Mouse (Mus musculus): Measurements from ENCODE around the gene Ptpn22. TPM values are rescaled to one million over a fixed set of nuclear protein-coding genes. Genes with fewer than 3 reads are reported as not detected.

Gene Ptpn22
- polyA plus RNA-seq, 1 experiment = 6.3 TPM

DNA sequence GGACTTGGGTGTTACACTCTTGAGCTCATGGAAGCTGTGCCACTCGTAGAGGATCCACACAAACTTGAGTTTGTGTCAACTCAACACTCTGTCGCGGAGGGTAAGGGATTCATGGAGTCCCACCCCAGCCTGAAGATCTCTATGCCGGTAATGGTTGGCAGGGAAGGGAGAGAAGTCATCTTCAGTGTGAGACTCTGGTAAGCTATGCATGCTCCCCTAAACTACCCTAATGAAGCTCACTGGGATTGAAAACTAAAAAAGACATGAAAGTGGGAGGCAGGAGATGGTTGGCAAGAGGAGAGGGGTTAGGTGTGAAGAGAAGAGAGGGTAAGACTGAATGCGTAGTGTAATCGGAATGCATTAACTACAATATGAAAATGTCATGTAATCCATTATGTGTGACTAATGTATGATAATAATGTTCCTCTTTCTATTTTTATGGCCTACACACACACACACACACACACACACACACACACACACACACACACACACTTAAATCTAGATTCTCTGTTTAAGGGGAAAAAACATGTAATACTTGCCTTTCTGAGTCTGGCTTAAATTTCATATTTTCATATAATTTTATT, 1.5 kb upstream of the Ptpn22 start:
- peaks cover 2% of the 10 kb centered on the region; the same call in 1 of the 2 replicates for H3K4me1 ChIP-seq (ENCODE audit: control insufficient read depth, insufficient read depth, insufficient read length, low read length)
- peak overlapping the region; percentile 77 for H3K27ac ChIP-seq (ENCODE audit: insufficient read depth, low read depth, low read length)
- TF ChIP-seq POLR2A (IDR thresholded peaks at IDR 0.05; ENCODE audit: low read depth, low read length) = no peak
- TF ChIP-seq CTCF (IDR thresholded peaks at IDR 0.05; ENCODE audit: extremely low read depth, insufficient read length, insufficient replicate concordance, low read depth, low read length) = no peak
- 0 out of 2 replicates have a peak, but pooled peaks cover 2% of the 10 kb centered on the region for H3K36me3 ChIP-seq (ENCODE audit: control insufficient read depth, insufficient read depth, low read length)
- 87% methylated on average over 6 of the region's 6 CpGs for WGBS
- H3K4me3 ChIP-seq (ENCODE audit: low read depth, low read length) = peak overlapping the region; percentile 50
- H3K27me3 ChIP-seq (ENCODE audit: control insufficient read depth, insufficient read depth, low read length) = no peaks in the 10 kb centered on the region

DNA sequence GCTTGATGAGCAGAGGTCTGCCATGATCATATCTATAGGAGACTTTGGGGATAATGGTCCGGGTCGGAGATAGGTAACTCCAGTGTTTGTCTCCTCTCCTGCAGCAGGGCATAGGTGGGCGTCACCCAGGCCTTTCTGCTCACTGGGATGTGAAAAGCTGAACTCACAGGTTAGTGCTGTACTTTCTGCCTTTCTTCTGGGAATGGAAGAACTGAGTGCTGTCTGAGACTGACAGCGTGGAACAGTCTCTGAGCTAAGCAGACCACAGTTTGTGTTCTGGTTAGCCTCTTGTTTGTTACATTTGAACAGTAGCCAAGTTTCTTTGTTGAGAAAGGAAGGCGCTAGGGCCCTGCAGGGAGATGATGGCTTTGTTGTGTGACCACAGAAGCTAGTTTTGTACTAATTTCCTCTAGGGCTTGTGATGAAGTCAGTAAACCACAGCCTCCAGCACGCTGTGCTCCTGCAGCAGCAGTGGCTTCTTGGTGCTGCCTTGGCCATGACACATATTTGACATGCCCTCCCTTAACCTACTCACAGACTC, 326 bp downstream of the Ptpn22 start:
- WGBS = 62% methylated on average over 6 of the region's 6 CpGs
- H3K4me3 ChIP-seq (ENCODE audit: low read depth, low read length) = peak overlapping the region; percentile 28; the same call in 1 of the 2 replicates
- H3K27me3 ChIP-seq (ENCODE audit: control insufficient read depth, insufficient read depth, low read length) = no peaks in the 10 kb centered on the region
- peaks cover 2% of the 10 kb centered on the region; the same call in 1 of the 2 replicates for H3K4me1 ChIP-seq (ENCODE audit: control insufficient read depth, insufficient read depth, insufficient read length, low read length)
- peak overlapping the region; percentile 83 for H3K27ac ChIP-seq (ENCODE audit: insufficient read depth, low read depth, low read length)
- TF ChIP-seq POLR2A (IDR thresholded peaks at IDR 0.05; ENCODE audit: low read depth, low read length) (peak; percentile 31; the same call in 1 of the 2 replicates), CTCF (IDR thresholded peaks at IDR 0.05; ENCODE audit: extremely low read depth, insufficient read length, insufficient replicate concordance, low read depth, low read length) (no peak)
- 0 out of 2 replicates have a peak, but pooled peaks cover 1% of the 10 kb centered on the region for H3K36me3 ChIP-seq (ENCODE audit: control insufficient read depth, insufficient read depth, low read length)

GRCm38 (mm10) chr3:103862721-103863220, 3.2 kb downstream of the Ptpn22 start:
- Histone ChIP-seq H3K4me1 (ENCODE audit: control insufficient read depth, insufficient read depth, insufficient read length, low read length) (peaks cover 4% of the 10 kb centered on the region; the same call in 1 of the 2 replicates), H3K27ac (ENCODE audit: insufficient read depth, low read depth, low read length) (no peak overlapping the region), H3K27me3 (ENCODE audit: control insufficient read depth, insufficient read depth, low read length) (no peaks in the 10 kb centered on the region), H3K4me3 (ENCODE audit: low read depth, low read length) (no peak overlapping the region), H3K36me3 (ENCODE audit: control insufficient read depth, insufficient read depth, low read length) (0 out of 2 replicates have a peak, but pooled peaks cover 1% of the 10 kb centered on the region)
- TF ChIP-seq CTCF (IDR thresholded peaks at IDR 0.05; ENCODE audit: extremely low read depth, insufficient read length, insufficient replicate concordance, low read depth, low read length) = no peak
- TF ChIP-seq POLR2A (IDR thresholded peaks at IDR 0.05; ENCODE audit: low read depth, low read length) = no peak
- WGBS = 55% methylated on average over 4 of the region's 4 CpGs

DNA sequence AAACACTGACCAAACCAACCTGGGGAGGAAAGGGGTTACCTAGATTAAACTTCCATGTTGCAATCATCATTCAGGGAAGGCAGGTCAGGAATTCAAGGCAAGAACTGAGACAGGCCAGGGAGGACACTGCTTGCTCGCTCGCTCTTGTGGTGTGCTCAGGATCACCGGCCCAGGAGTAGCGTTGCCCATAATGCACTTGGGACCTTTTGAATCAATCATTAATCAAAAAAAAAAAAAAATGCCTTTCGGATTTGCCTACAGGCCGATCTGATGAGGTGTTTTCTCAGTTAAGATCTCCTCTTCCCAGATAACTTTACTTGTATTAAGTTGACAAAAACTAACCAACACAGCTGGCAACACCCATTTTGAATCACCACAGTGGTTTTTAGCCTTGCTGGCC, 4.6 kb downstream of the Ptpn22 start:
- Histone ChIP-seq H3K27me3 (ENCODE audit: control insufficient read depth, insufficient read depth, low read length) (no peaks in the 10 kb centered on the region), H3K4me3 (ENCODE audit: low read depth, low read length) (0 out of 2 replicates have a peak overlapping the region, but pooled peaks have one; percentile 14), H3K36me3 (ENCODE audit: control insufficient read depth, insufficient read depth, low read length) (0 out of 2 replicates have a peak, but pooled peaks cover 1% of the 10 kb centered on the region), H3K4me1 (ENCODE audit: control insufficient read depth, insufficient read depth, insufficient read length, low read length) (peaks cover 2% of the 10 kb centered on the region; the same call in 1 of the 2 replicates), H3K27ac (ENCODE audit: insufficient read depth, low read depth, low read length) (0 out of 2 replicates have a peak overlapping the region, but pooled peaks have one; percentile 22)
- no peak for TF ChIP-seq CTCF (IDR thresholded peaks at IDR 0.05; ENCODE audit: extremely low read depth, insufficient read length, insufficient replicate concordance, low read depth, low read length)
- TF ChIP-seq POLR2A (IDR thresholded peaks at IDR 0.05; ENCODE audit: low read depth, low read length) = no peak
- WGBS = 36% methylated on average over 6 of the region's 6 CpGs

DNA sequence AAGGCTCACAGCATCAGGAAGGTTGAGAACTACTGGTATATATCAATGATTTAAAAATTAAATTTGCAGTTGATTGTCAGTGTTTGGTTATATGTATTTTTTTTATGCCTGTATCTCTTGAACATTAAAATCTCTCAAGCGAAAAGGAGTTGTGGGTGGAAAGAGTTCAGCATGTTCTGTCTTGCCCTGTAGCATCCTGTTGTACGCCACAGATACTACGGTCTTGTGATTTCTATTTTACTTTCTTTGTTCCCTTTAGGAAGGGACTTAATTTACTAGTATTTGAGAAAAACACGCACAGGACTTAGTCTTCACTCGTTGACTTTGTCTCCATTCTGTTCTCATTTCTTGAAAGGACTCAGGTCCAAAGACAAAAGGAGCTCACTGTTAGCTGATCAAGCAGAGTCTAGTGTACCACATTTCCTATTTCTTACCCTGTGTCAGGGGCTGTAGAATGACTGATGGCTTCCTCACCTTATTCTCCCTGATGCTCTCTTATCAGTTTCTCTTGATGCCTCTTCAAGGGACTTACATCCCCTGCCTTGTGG, 7.9 kb downstream of the Ptpn22 start:
- peaks cover 2% of the 10 kb centered on the region; the same call in 1 of the 2 replicates for H3K4me1 ChIP-seq (ENCODE audit: control insufficient read depth, insufficient read depth, insufficient read length, low read length)
- H3K4me3 ChIP-seq (ENCODE audit: low read depth, low read length) = no peak overlapping the region
- H3K27ac ChIP-seq (ENCODE audit: insufficient read depth, low read depth, low read length) = peak overlapping the region; percentile 70
- H3K36me3 ChIP-seq (ENCODE audit: control insufficient read depth, insufficient read depth, low read length) = peaks cover 3% of the 10 kb centered on the region; the same call in 1 of the 2 replicates
- 85% methylated on average over 5 of the region's 5 CpGs for WGBS
- no peaks in the 10 kb centered on the region for H3K27me3 ChIP-seq (ENCODE audit: control insufficient read depth, insufficient read depth, low read length)
- TF ChIP-seq POLR2A (IDR thresholded peaks at IDR 0.05; ENCODE audit: low read depth, low read length) (no peak), CTCF (IDR thresholded peaks at IDR 0.05; ENCODE audit: extremely low read depth, insufficient read length, insufficient replicate concordance, low read depth, low read length) (no peak)

- Histone ChIP-seq H3K36me3 (ENCODE audit: control insufficient read depth, insufficient read depth, low read length) (peaks cover 3% of the 10 kb centered on the region; the same call in 1 of the 2 replicates), H3K27ac (ENCODE audit: insufficient read depth, low read depth, low read length) (peak overlapping the region; percentile 70), H3K4me3 (ENCODE audit: low read depth, low read length) (no peak overlapping the region), H3K27me3 (ENCODE audit: control insufficient read depth, insufficient read depth, low read length) (no peaks in the 10 kb centered on the region), H3K4me1 (ENCODE audit: control insufficient read depth, insufficient read depth, insufficient read length, low read length) (peaks cover 2% of the 10 kb centered on the region; the same call in 1 of the 2 replicates)
- WGBS = 79% methylated on average over 4 of the region's 4 CpGs
- TF ChIP-seq POLR2A (IDR thresholded peaks at IDR 0.05; ENCODE audit: low read depth, low read length) = no peak
- TF ChIP-seq CTCF (IDR thresholded peaks at IDR 0.05; ENCODE audit: extremely low read depth, insufficient read length, insufficient replicate concordance, low read depth, low read length) = no peak
These were observed 8.4 kb downstream of the Ptpn22 start for GRCm38 (mm10) chr3:103868008-103868407.

DNA sequence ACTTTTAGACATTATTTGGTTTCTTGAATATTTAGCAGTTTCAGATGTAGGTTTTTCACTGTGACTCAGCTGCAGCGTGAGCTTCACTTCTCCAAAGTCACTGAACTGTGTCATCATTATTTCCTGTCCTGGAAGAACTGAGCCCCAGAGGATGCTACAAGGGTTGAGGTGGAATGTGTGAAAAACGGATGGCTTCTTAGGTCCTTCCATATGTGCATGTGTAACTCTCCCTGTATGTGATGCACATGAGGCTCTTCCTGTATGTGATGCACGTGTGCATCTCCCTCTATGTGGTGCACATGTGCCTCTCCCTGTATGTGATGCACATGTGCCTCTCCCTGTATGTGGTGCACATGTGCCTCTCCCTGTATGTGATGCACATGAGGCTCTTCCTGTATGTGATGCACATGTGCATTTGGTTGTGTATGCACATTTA, 13.1 kb downstream of the Ptpn22 start:
- H3K27ac ChIP-seq (ENCODE audit: insufficient read depth, low read depth, low read length) = no peak overlapping the region
- H3K4me3 ChIP-seq (ENCODE audit: low read depth, low read length) = no peak overlapping the region
- 62% methylated on average over 3 of the region's 3 CpGs for WGBS
- no peak for TF ChIP-seq POLR2A (IDR thresholded peaks at IDR 0.05; ENCODE audit: low read depth, low read length)
- no peak for TF ChIP-seq CTCF (IDR thresholded peaks at IDR 0.05; ENCODE audit: extremely low read depth, insufficient read length, insufficient replicate concordance, low read depth, low read length)
- H3K36me3 ChIP-seq (ENCODE audit: control insufficient read depth, insufficient read depth, low read length) = peaks cover 15% of the 10 kb centered on the region
- no peaks in the 10 kb centered on the region for H3K27me3 ChIP-seq (ENCODE audit: control insufficient read depth, insufficient read depth, low read length)
- H3K4me1 ChIP-seq (ENCODE audit: control insufficient read depth, insufficient read depth, insufficient read length, low read length) = peaks cover 1% of the 10 kb centered on the region; the same call in 1 of the 2 replicates
